Mouse (Mus musculus): ENCODE results near the gene Nek10. TPM values are rescaled to one million over a fixed set of nuclear protein-coding genes. Genes with fewer than 3 reads are reported as not detected.
"Not testable (repeated sequence)": the region's sequence is repeated elsewhere in the genome, so short reads cannot be mapped to it uniquely, and the experiment has no call there.

Nek10 gene
- total and polyA plus RNA-seq, 3 experiments: 0.01 to 0.04 TPM; not detected in 1

DNA sequence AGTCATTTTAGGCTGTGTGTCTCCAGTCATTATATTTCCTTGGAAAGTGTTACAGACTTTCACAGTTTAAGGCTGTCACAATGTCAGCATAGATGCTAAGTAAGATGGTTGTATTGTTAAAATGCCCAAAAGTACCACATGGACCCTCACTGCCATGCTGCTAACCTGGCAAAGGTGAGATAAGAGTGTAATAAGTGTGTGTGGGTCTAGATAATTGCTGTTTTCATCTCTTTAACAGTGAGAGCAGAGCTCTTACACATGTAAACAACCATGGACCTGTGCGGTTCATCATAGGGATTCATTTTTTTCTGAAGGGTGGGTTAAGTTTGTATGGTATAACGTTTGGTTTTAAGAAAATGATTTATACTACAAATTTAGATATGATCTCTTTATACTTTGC, 167.4 kb downstream of the Nek10 start:
- Histone ChIP-seq H3K4me1 (ENCODE audit: control insufficient read depth in 1 of 2, insufficient read depth in 2 of 2) (peaks cover 8 to 12% of the 10 kb centered on the region in 2 experiments), H3K79me2 (replicated peaks; ENCODE audit: control insufficient read depth, extremely low read depth, insufficient read depth, poor library complexity, severe bottlenecking) (no peaks in the 10 kb centered on the region), H3K27ac (ENCODE audit: insufficient read depth, low read depth) (no peak overlapping the region), H3K4me3 (replicated peaks in 1 of 3; ENCODE audit: low read depth in 2 of 3, low read length in 2 of 3, poor library complexity in 1 of 3) (no peak overlapping the region), H3K4me2 (ENCODE audit: insufficient read depth, low read depth, poor library complexity, severe bottlenecking) (no peak overlapping the region), H3K9me3 (replicated peaks; ENCODE audit: low read length) (no peaks in the 10 kb centered on the region), H3K27me3 (replicated peaks) (no peaks in the 10 kb centered on the region), H3K36me3 (replicated peaks in 1 of 2; ENCODE audit: control insufficient read depth in 1 of 2, insufficient read depth in 1 of 2, low read length in 1 of 2) (no peaks in the 10 kb centered on the region), H3K9ac (ENCODE audit: insufficient read depth, low read depth) (no peak overlapping the region)
- no peak for TF ChIP-seq POLR2A (IDR thresholded peaks at IDR 0.05; ENCODE audit: low read depth, low read length)
- no peak for TF ChIP-seq MYC (IDR thresholded peaks at IDR 0.05; ENCODE audit: low read depth, low read length)
- TF ChIP-seq CHD2 (IDR thresholded peaks at IDR 0.05; ENCODE audit: low read length): no peak
- TF ChIP-seq PAX5 (IDR thresholded peaks at IDR 0.05; ENCODE audit: low read length): no peak
- TF ChIP-seq USF1 (IDR thresholded peaks at IDR 0.05; ENCODE audit: low read depth, low read length): no peak
- no peak for TF ChIP-seq BHLHE40 (IDR thresholded peaks at IDR 0.05; ENCODE audit: low read depth, low read length)
- no peak for TF ChIP-seq ZMIZ1 (IDR thresholded peaks at IDR 0.05; ENCODE audit: low read depth, low read length)
- TF ChIP-seq KAT2A (IDR thresholded peaks at IDR 0.05; ENCODE audit: insufficient replicate concordance, low read length): no peak
- TF ChIP-seq ZKSCAN1 (IDR thresholded peaks at IDR 0.05; ENCODE audit: borderline replicate concordance, low read depth, low read length): no peak
- in situ Hi-C loops (cut with MboI; ENCODE audit: low pct_ligation_motif_present, low pct_unique_long_range_greater_than_20kb, low sequenced_read_pairs) (no loop called here), dilution Hi-C loops (cut with MboI; ENCODE audit: extremely low pct_ligation_motif_present, extremely low pct_unique_long_range_greater_than_20kb, low sequenced_read_pairs) (no loop called here)
- no peak for DNase-seq (ENCODE audit: extremely low read depth)

DNA sequence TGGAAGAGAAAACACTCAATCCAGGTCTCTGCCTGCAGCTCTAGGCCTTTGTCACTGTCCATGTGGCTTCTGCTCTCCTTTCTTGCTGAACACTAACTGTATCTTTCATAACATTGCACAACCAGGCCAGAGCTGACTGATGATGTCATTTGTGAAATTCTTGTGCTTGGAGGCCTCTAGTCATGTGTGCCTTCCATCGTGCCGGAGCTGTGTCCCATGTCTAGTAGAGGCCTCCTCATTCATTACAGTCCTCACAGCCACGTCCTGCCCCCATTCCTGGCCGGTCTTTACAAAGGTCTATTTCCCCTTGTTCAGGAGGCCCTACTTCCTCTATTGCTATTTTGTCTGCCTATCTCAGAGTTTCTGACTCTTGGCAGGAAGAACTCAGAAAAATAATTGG, 167.8 kb downstream of the Nek10 start:
- Histone ChIP-seq H3K4me3 (replicated peaks in 1 of 3; ENCODE audit: low read depth in 2 of 3, low read length in 2 of 3, poor library complexity in 1 of 3) (no peak overlapping the region), H3K4me2 (ENCODE audit: insufficient read depth, low read depth, poor library complexity, severe bottlenecking) (no peak overlapping the region; the same call in 1 of the 2 replicates), H3K9me3 (replicated peaks; ENCODE audit: low read length) (no peaks in the 10 kb centered on the region), H3K79me2 (replicated peaks; ENCODE audit: control insufficient read depth, extremely low read depth, insufficient read depth, poor library complexity, severe bottlenecking) (no peaks in the 10 kb centered on the region), H3K27ac (ENCODE audit: insufficient read depth, low read depth) (no peak overlapping the region), H3K9ac (ENCODE audit: insufficient read depth, low read depth) (no peak overlapping the region), H3K36me3 (replicated peaks in 1 of 2; ENCODE audit: control insufficient read depth in 1 of 2, insufficient read depth in 1 of 2, low read length in 1 of 2) (no peaks in the 10 kb centered on the region), H3K4me1 (ENCODE audit: control insufficient read depth in 1 of 2, insufficient read depth in 2 of 2) (peaks cover 8 to 12% of the 10 kb centered on the region in 2 experiments), H3K27me3 (replicated peaks) (no peaks in the 10 kb centered on the region)
- dilution Hi-C loops (cut with MboI; ENCODE audit: extremely low pct_ligation_motif_present, extremely low pct_unique_long_range_greater_than_20kb, low sequenced_read_pairs): no loop called here
- no peak for TF ChIP-seq MAZ (IDR thresholded peaks at IDR 0.05; ENCODE audit: low read depth, low read length)
- peak; percentile 20; the same call in 1 of the 2 replicates for TF ChIP-seq MEF2A (IDR thresholded peaks at IDR 0.05; ENCODE audit: borderline replicate concordance, low read depth, low read length)
- 0 out of 2 replicates have a peak, but pooled peaks have one; percentile 28 for TF ChIP-seq BHLHE40 (IDR thresholded peaks at IDR 0.05; ENCODE audit: low read depth, low read length)
- 0 out of 2 replicates have a peak, but pooled peaks have one; percentile 19 for TF ChIP-seq EP300 (IDR thresholded peaks at IDR 0.05; ENCODE audit: low read length)
- in situ Hi-C loops (cut with MboI; ENCODE audit: low pct_ligation_motif_present, low pct_unique_long_range_greater_than_20kb, low sequenced_read_pairs): no loop called here
- peak; percentile 65 for DNase-seq (ENCODE audit: extremely low read depth)

DNA sequence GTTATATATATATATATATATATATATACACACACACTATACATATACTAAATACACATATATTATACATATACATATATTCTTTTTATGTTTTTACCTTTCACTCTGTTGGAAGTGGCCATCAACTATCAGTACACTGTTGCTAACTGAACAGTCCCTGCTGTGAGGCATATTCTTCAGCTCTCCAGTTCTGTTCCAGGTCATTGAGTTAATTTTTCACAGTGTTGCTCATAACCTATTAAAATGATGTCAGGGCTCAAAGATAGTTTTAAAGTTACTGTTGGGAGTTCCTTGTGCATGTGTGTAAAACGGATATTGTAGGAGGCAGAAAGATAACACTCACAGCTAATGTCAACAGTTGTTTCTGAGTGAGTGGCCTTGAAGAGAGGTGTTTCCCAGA, 170.9 kb downstream of the Nek10 start:
- no peaks in the 10 kb centered on the region for H3K79me2 ChIP-seq (replicated peaks; ENCODE audit: control insufficient read depth, extremely low read depth, insufficient read depth, poor library complexity, severe bottlenecking)
- dilution Hi-C loops (cut with MboI; ENCODE audit: extremely low pct_ligation_motif_present, extremely low pct_unique_long_range_greater_than_20kb, low sequenced_read_pairs): no loop called here
- no peak overlapping the region for H3K9ac ChIP-seq (ENCODE audit: insufficient read depth, low read depth)
- H3K36me3 ChIP-seq (replicated peaks in 1 of 2; ENCODE audit: control insufficient read depth in 1 of 2, insufficient read depth in 1 of 2, low read length in 1 of 2): no peaks in the 10 kb centered on the region
- H3K9me3 ChIP-seq (replicated peaks; ENCODE audit: low read length): no peaks in the 10 kb centered on the region
- H3K27ac ChIP-seq (ENCODE audit: insufficient read depth, low read depth): no peak overlapping the region
- no peak overlapping the region for H3K4me3 ChIP-seq (replicated peaks in 1 of 3; ENCODE audit: low read depth in 2 of 3, low read length in 2 of 3, poor library complexity in 1 of 3)
- H3K4me1 ChIP-seq (ENCODE audit: control insufficient read depth in 1 of 2, insufficient read depth in 2 of 2): peaks cover 8 to 12% of the 10 kb centered on the region in 2 experiments
- in situ Hi-C loops (cut with MboI; ENCODE audit: low pct_ligation_motif_present, low pct_unique_long_range_greater_than_20kb, low sequenced_read_pairs): no loop called here
- no peaks in the 10 kb centered on the region for H3K27me3 ChIP-seq (replicated peaks)
- TF ChIP-seq NRF1 (IDR thresholded peaks at IDR 0.05; ENCODE audit: low read depth, low read length) (no peak), ZKSCAN1 (IDR thresholded peaks at IDR 0.05; ENCODE audit: borderline replicate concordance, low read depth, low read length) (no peak), NELFE (IDR thresholded peaks at IDR 0.05; ENCODE audit: low read depth, low read length) (no peak), MEF2A (IDR thresholded peaks at IDR 0.05; ENCODE audit: borderline replicate concordance, low read depth, low read length) (no peak), JUN (IDR thresholded peaks at IDR 0.05; ENCODE audit: insufficient read depth, low read depth, low read length) (no peak), E2F4 (IDR thresholded peaks at IDR 0.05; ENCODE audit: insufficient replicate concordance, low read depth, low read length) (no peak), PAX5 (IDR thresholded peaks at IDR 0.05; ENCODE audit: low read length) (no peak), ELF1 (IDR thresholded peaks at IDR 0.05; ENCODE audit: low read depth, low read length) (no peak), BHLHE40 (IDR thresholded peaks at IDR 0.05; ENCODE audit: low read depth, low read length) (no peak), UBTF (IDR thresholded peaks at IDR 0.05; ENCODE audit: low read depth, low read length) (no peak), RCOR1 (conservative IDR thresholded peaks at IDR 0.05; ENCODE audit: low read depth, low read length) (no peak)
- H3K4me2 ChIP-seq (ENCODE audit: insufficient read depth, low read depth, poor library complexity, severe bottlenecking): no peak overlapping the region
- no peak for DNase-seq (ENCODE audit: extremely low read depth)

DNA sequence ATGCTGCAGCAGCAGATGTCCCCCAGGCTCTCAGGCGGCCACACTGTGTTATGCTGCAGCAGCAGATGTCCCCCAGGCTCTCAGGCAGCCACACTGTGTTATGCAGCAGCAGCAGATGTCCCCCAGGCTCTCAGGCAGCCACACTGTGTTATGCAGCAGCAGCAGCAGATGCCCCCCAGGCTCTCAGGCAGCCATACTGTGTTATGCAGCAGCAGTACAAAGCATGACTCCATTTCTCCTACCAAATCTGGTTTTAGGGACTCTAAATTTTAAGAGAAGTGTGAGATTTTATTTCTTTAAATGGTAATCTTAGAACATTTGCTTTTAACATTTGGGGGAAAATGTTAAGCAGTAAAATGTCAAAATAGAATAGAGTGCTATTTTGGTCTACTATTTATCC, 180.9 kb downstream of the Nek10 start:
- H3K27ac ChIP-seq (ENCODE audit: insufficient read depth, low read depth); H3K4me2 ChIP-seq (ENCODE audit: insufficient read depth, low read depth, poor library complexity, severe bottlenecking); H3K4me1 ChIP-seq (ENCODE audit: control insufficient read depth in 1 of 2, insufficient read depth in 2 of 2); H3K79me2 ChIP-seq (replicated peaks; ENCODE audit: control insufficient read depth, extremely low read depth, insufficient read depth, poor library complexity, severe bottlenecking); DNase-seq (ENCODE audit: extremely low read depth); H3K36me3 ChIP-seq (replicated peaks in 1 of 2; ENCODE audit: control insufficient read depth in 1 of 2, insufficient read depth in 1 of 2, low read length in 1 of 2); H3K9ac ChIP-seq (ENCODE audit: insufficient read depth, low read depth); dilution Hi-C loops (cut with MboI; ENCODE audit: extremely low pct_ligation_motif_present, extremely low pct_unique_long_range_greater_than_20kb, low sequenced_read_pairs); H3K27me3 ChIP-seq (replicated peaks); H3K9me3 ChIP-seq (replicated peaks; ENCODE audit: low read length); H3K4me3 ChIP-seq (replicated peaks in 1 of 3; ENCODE audit: low read depth in 2 of 3, low read length in 2 of 3, poor library complexity in 1 of 3): not testable (repeated sequence)
- in situ Hi-C loops (cut with MboI; ENCODE audit: low pct_ligation_motif_present, low pct_unique_long_range_greater_than_20kb, low sequenced_read_pairs): loop anchor here (25.0 kb wide), 1 partner anchor 97 kb away; no protein-coding TSS in a partner anchor
